Mouse (Mus musculus) spleen, postnatal 10 days (tissue): ENCODE results near the gene Cog6.

Source experiments
- DNase-seq, 2 experiments: peaks; one replicate each; pipeline ENCODE4 v3.0.0; 2021 to 2022; ENCODE audit warnings: low spot score in 2 of 2

The Cog6 gene

GRCm38 (mm10) chr3:53016436-53017340 lies at the start of gene Cog6:
Gene Cog6 (minus strand): TSS chr3:53017237.
- DNase-seq, result peak; percentile 79 to 85

- no peak for DNase-seq
These were observed 49.0 kb upstream of the Cog6 start for GRCm38 (mm10) chr3:53066095-53066372.

- DNase-seq, result no peak
These were observed 48.4 kb upstream of the Cog6 start for GRCm38 (mm10) chr3:53065267-53066094.

- no peak for DNase-seq
These were observed 46.5 kb upstream of the Cog6 start for GRCm38 (mm10) chr3:53063423-53064147.

- no peak for DNase-seq
These were observed 42.9 kb upstream of the Cog6 start for GRCm38 (mm10) chr3:53059959-53060358.

- no peak for DNase-seq
These were observed 39.4 kb upstream of the Cog6 start for GRCm38 (mm10) chr3:53056430-53056829.

- no peak for DNase-seq
These were observed 35.3 kb upstream of the Cog6 start for GRCm38 (mm10) chr3:53052385-53052784.

- no peak for DNase-seq
These were observed 29.3 kb upstream of the Cog6 start for GRCm38 (mm10) chr3:53046371-53046770.

GRCm38 (mm10) chr3:53045697-53046096 lies 28.7 kb upstream of the Cog6 start:
- no peak for DNase-seq

- DNase-seq, result no peak
These were observed 27.8 kb upstream of the Cog6 start for GRCm38 (mm10) chr3:53044682-53045299.

- DNase-seq, result no peak
These were observed 27.2 kb upstream of the Cog6 start for GRCm38 (mm10) chr3:53044238-53044637.

GRCm38 (mm10) chr3:53043206-53043780 lies 26.3 kb upstream of the Cog6 start:
- DNase-seq, result no peak

GRCm38 (mm10) chr3:53042240-53042567 lies 25.2 kb upstream of the Cog6 start:
- no peak for DNase-seq

- DNase-seq, result peak; percentile 7 to 28
These were observed 24.6 kb upstream of the Cog6 start, which contains the start of gene Lhfp for GRCm38 (mm10) chr3:53041411-53042239. Gene Lhfp (plus strand): TSS chr3:53041528.

- DNase-seq, result no peak
These were observed 23.8 kb upstream of the Cog6 start for GRCm38 (mm10) chr3:53040593-53041410.

- no peak for DNase-seq
These were observed 22.7 kb upstream of the Cog6 start for GRCm38 (mm10) chr3:53039746-53040145.

- no peak for DNase-seq
These were observed 21.9 kb upstream of the Cog6 start for GRCm38 (mm10) chr3:53038913-53039312.

- no peak for DNase-seq
These were observed 19.9 kb upstream of the Cog6 start for GRCm38 (mm10) chr3:53036941-53037340.

- DNase-seq, result no peak
These were observed 19.0 kb upstream of the Cog6 start for GRCm38 (mm10) chr3:53036076-53036475.

GRCm38 (mm10) chr3:53033448-53033847 lies 16.4 kb upstream of the Cog6 start:
- DNase-seq, result no peak
